Mouse (Mus musculus) lung, embryonic 14.5 days (tissue): ENCODE data around the gene Sorbs2. TPM values are rescaled to one million over a fixed set of nuclear protein-coding genes. Genes with fewer than 3 reads are reported as not detected.

Source experiments
- ATAC-seq: fragments of 200-750 bp; cut with Nextera tagmentation; 2 replicates; pipeline ENCODE4 v1.8.0; 2017; ENCODE audit warnings: mild to moderate bottlenecking, moderate TSS enrichment, moderate library complexity; ENCODE audit not compliant: insufficient read depth
- DNase-seq: peaks from one replicate; pipeline ENCODE4 v3.0.0-alpha.2; 2015
- H3K27ac ChIP-seq: fragments of 300-500 bp; sonication (generic); 2 replicates; pipeline ENCODE4 v1.5.1; 2014; ENCODE audit warnings: low read depth, mild to moderate bottlenecking, moderate library complexity
- H3K27me3 ChIP-seq: fragments of 300-500 bp; sonication (generic); 2 replicates; pipeline ENCODE4 v1.6.1; 2014; ENCODE audit warnings: low read length, control low read depth; ENCODE audit not compliant: insufficient read depth
- H3K36me3 ChIP-seq: fragments of 300-500 bp; sonication (generic); 2 replicates; pipeline ENCODE4 v1.6.1; 2014; ENCODE audit warnings: control low read depth; ENCODE audit not compliant: insufficient read depth
- H3K4me1 ChIP-seq: fragments of 300-500 bp; sonication (generic); 2 replicates; pipeline ENCODE4 v1.6.1; 2014; ENCODE audit warnings: antibody characterized with exemption, control low read depth; ENCODE audit not compliant: insufficient read depth
- H3K4me2 ChIP-seq: fragments of 300-500 bp; sonication (generic); 2 replicates; pipeline ENCODE4 v1.6.1; 2014; ENCODE audit warnings: mild to moderate bottlenecking
- H3K4me3 ChIP-seq: fragments of 300-500 bp; sonication (generic); 2 replicates; pipeline ENCODE4 v1.5.1; 2014; ENCODE audit warnings: low read depth, low read length
- H3K9ac ChIP-seq: fragments of 300-500 bp; sonication (generic); 2 replicates; pipeline ENCODE4 v1.6.1; 2014
- H3K9me3 ChIP-seq: fragments of 300-500 bp; sonication (generic); 2 replicates; pipeline ENCODE4 v1.6.1; 2016; ENCODE audit warnings: low read depth, low read length, control low read depth
- CTCF ChIP-seq: IDR thresholded peaks from 2 replicates; pipeline ENCODE4 v1.5.1; 2016; ENCODE audit warnings: antibody characterized with exemption, low read depth
- WGBS: fragments of 180-500 bp; shearing (Covaris S2); extraction: QIAGEN DNeasy Blood & Tissue Kit; methylation state at CpG from one replicate; pipeline ENCODE4 v1.1.7; 2014; 5-methylcytosine and 5-hydroxymethylcytosine counted together
- polyA plus RNA-seq: library from polyadenylated mRNA; unstranded; fragments of >200 nt; fragmentation: Nextera tagmentation; extraction: Ambion mirVana; gene quantifications from 2 replicates; pipeline ENCODE4 v1.2.1, GENCODE M21; 2014

Sorbs2 gene
- polyA plus RNA-seq, 1 experiment from 2014 or later: 23.3 TPM

- no peak for ATAC-seq
- Histone ChIP-seq H3K27ac (no peak overlapping the region), H3K36me3 (no peaks in the 10 kb centered on the region), H3K4me3 (no peak overlapping the region), H3K9me3 (no peaks in the 10 kb centered on the region), H3K27me3 (no peaks in the 10 kb centered on the region), H3K4me1 (no peaks in the 10 kb centered on the region), H3K9ac (no peak overlapping the region), H3K4me2 (no peak overlapping the region)
- no peak for DNase-seq
- no peak for TF ChIP-seq CTCF
- 71% methylated on average over 6 of the region's 6 CpGs for WGBS
Observed at GRCm38 (mm10) chr8:45607012-45607411, 99.4 kb downstream of the Sorbs2 start.

- no peak overlapping the region for H3K9ac ChIP-seq
- H3K9me3 ChIP-seq: no peaks in the 10 kb centered on the region
- H3K27me3 ChIP-seq: no peaks in the 10 kb centered on the region
- no peaks in the 10 kb centered on the region for H3K36me3 ChIP-seq
- ATAC-seq: no peak
- 92% methylated on average over 6 of the region's 6 CpGs for WGBS
- H3K4me1 ChIP-seq: no peaks in the 10 kb centered on the region
- no peak for DNase-seq
- H3K4me3 ChIP-seq: no peak overlapping the region
- no peak overlapping the region for H3K27ac ChIP-seq
- no peak overlapping the region for H3K4me2 ChIP-seq
- TF ChIP-seq CTCF: no peak
Observed at GRCm38 (mm10) chr8:45608413-45608812, 100.8 kb downstream of the Sorbs2 start.

GRCm38 (mm10) chr8:45610426-45611215, 103.0 kb downstream of the Sorbs2 start:
- H3K9me3 ChIP-seq: no peaks in the 10 kb centered on the region
- no peak overlapping the region for H3K27ac ChIP-seq
- 13% methylated on average over 7 of the region's 7 CpGs for WGBS
- H3K4me1 ChIP-seq: no peaks in the 10 kb centered on the region; the same call in 1 of the 2 replicates
- no peaks in the 10 kb centered on the region for H3K36me3 ChIP-seq
- TF ChIP-seq CTCF: no peak
- H3K27me3 ChIP-seq: no peaks in the 10 kb centered on the region
- H3K9ac ChIP-seq: no peak overlapping the region
- H3K4me2 ChIP-seq: no peak overlapping the region
- peak; percentile 22 for DNase-seq
- ATAC-seq: no peak
- H3K4me3 ChIP-seq: no peak overlapping the region

GRCm38 (mm10) chr8:45611320-45611719, 103.7 kb downstream of the Sorbs2 start:
- Histone ChIP-seq H3K36me3 (no peaks in the 10 kb centered on the region), H3K9ac (no peak overlapping the region), H3K27ac (no peak overlapping the region; the same call in 1 of the 2 replicates), H3K4me3 (no peak overlapping the region), H3K27me3 (no peaks in the 10 kb centered on the region), H3K4me2 (no peak overlapping the region), H3K4me1 (no peaks in the 10 kb centered on the region; the same call in 1 of the 2 replicates), H3K9me3 (no peaks in the 10 kb centered on the region)
- no peak for DNase-seq
- TF ChIP-seq CTCF: no peak
- ATAC-seq: no peak
- 71% methylated on average over 1 of the region's 1 CpGs for WGBS

- DNase-seq (peak; percentile 65), ATAC-seq (peak; percentile 73; the same call in 1 of the 2 replicates)
- peak overlapping the region; percentile 36; the same call in 1 of the 2 replicates for H3K4me2 ChIP-seq
- TF ChIP-seq CTCF: no peak
- no peaks in the 10 kb centered on the region for H3K27me3 ChIP-seq
- H3K4me3 ChIP-seq: no peak overlapping the region
- H3K9ac ChIP-seq: no peak overlapping the region
- no peaks in the 10 kb centered on the region for H3K36me3 ChIP-seq
- H3K27ac ChIP-seq: peak overlapping the region; percentile 58
- whole genome bisulfite sequencing: 31% methylated on average over 5 of the region's 5 CpGs
- H3K9me3 ChIP-seq: no peaks in the 10 kb centered on the region
- no peaks in the 10 kb centered on the region; the same call in 1 of the 2 replicates for H3K4me1 ChIP-seq
Observed at GRCm38 (mm10) chr8:45614610-45615009, 107.0 kb downstream of the Sorbs2 start.

GRCm38 (mm10) chr8:45615050-45615449, 107.5 kb downstream of the Sorbs2 start:
- peak overlapping the region; percentile 36; the same call in 1 of the 2 replicates for H3K4me2 ChIP-seq
- no peaks in the 10 kb centered on the region for H3K36me3 ChIP-seq
- WGBS: 4% methylated on average over 9 of the region's 9 CpGs
- no peaks in the 10 kb centered on the region for H3K27me3 ChIP-seq
- H3K9me3 ChIP-seq: no peaks in the 10 kb centered on the region
- ATAC-seq (0 out of 2 replicates have a peak, but pooled peaks have one; percentile 43), DNase-seq (peak; percentile 19)
- no peak for TF ChIP-seq CTCF
- no peak overlapping the region for H3K9ac ChIP-seq
- H3K27ac ChIP-seq: peak overlapping the region; percentile 58
- H3K4me1 ChIP-seq: no peaks in the 10 kb centered on the region; the same call in 1 of the 2 replicates
- H3K4me3 ChIP-seq: no peak overlapping the region

GRCm38 (mm10) chr8:45615551-45615950, 108.0 kb downstream of the Sorbs2 start:
- WGBS: 39% methylated on average over 7 of the region's 7 CpGs

More at GRCm38 (mm10) chr8:45615551-45615950, 108.0 kb downstream of the Sorbs2 start:
- Histone ChIP-seq H3K4me2 (peak overlapping the region; percentile 36; the same call in 1 of the 2 replicates), H3K9me3 (no peaks in the 10 kb centered on the region), H3K4me1 (no peaks in the 10 kb centered on the region; the same call in 1 of the 2 replicates), H3K27ac (no peak overlapping the region), H3K4me3 (no peak overlapping the region), H3K9ac (no peak overlapping the region), H3K36me3 (no peaks in the 10 kb centered on the region), H3K27me3 (no peaks in the 10 kb centered on the region)
- DNase-seq (peak; percentile 55), ATAC-seq (no peak)
- no peak for TF ChIP-seq CTCF
